Mouse (Mus musculus) layer of hippocampus, postnatal 36 days (tissue): Measurements from ENCODE around the gene Dmp1. TPM values are rescaled to one million over a fixed set of nuclear protein-coding genes. Genes with fewer than 3 reads are reported as not detected.

Experiments used
- DNase-seq, 2 experiments: peaks; one replicate each; pipeline ENCODE4 v3.0.0; 2022
- total RNA-seq, 2 experiments: library from RNA; stranded (reverse); gene quantifications; 2 replicates each; pipeline ENCODE4 v1.2.3; 2021

Dmp1 gene
- total RNA-seq, 2 experiments from 2014 or later: 4.0 to 4.5 TPM

GRCm38 (mm10) chr5:104263014-104263776, 60.8 kb downstream of the Dmp1 start:
- no peak for DNase-seq

Other genes with a start within 250 kb of the Dmp1 start
- not detected for gene Hsd17b13, start 225.2 kb upstream of the Dmp1 start, total RNA-seq
- 10 to 100 TPM; 47.1 to 49.8 TPM for gene Hsd17b11, start 180.7 kb upstream of the Dmp1 start, total RNA-seq
- gene Nudt9, start 156.3 kb upstream of the Dmp1 start, total RNA-seq: 10 to 100 TPM; 70.8 to 71.3 TPM
- not detected for gene Gm17660, start 125.0 kb upstream of the Dmp1 start, total RNA-seq
- gene Sparcl1, start 88.9 kb upstream of the Dmp1 start, total RNA-seq: 1,000 to 10,000 TPM; 1,408 to 1,415 TPM
- gene Dspp, start 31.9 kb upstream of the Dmp1 start, total RNA-seq: under 1 TPM in 1 of 2 experiments, not detected in 1; 0.08 TPM
- under 1 TPM in 1 of 2 experiments, not detected in 1; 0.22 TPM for gene Ibsp, start 96.6 kb downstream of the Dmp1 start, total RNA-seq
- gene Mepe, start 122.7 kb downstream of the Dmp1 start, total RNA-seq: not detected
- 1 to 10 TPM; 1.9 to 4.0 TPM for gene Spp1, start 232.5 kb downstream of the Dmp1 start, total RNA-seq